Mouse (Mus musculus) stomach, postnatal 0 days (tissue): ENCODE results near the gene Plekha5. TPM values are rescaled to one million over a fixed set of nuclear protein-coding genes. Genes with fewer than 3 reads are reported as not detected.

ENCODE experiments used
- ATAC-seq: fragments of 200-750 bp; cut with Nextera tagmentation; 2 replicates; pipeline ENCODE4 v1.8.0; 2017; ENCODE audit not compliant: low FRiP score, low TSS enrichment
- DNase-seq: peaks from one replicate; pipeline ENCODE4 v3.0.0-alpha.2; 2016; ENCODE audit warnings: low spot score
- H3K27ac ChIP-seq: fragments of 300-500 bp; sonication (generic); replicated peaks from 2 replicates; pipeline ENCODE4 v1.5.1; 2014; ENCODE audit warnings: mild to moderate bottlenecking, control low read depth
- H3K27me3 ChIP-seq: fragments of 300-500 bp; sonication (generic); 2 replicates; pipeline ENCODE4 v1.6.1; 2014; ENCODE audit warnings: low read length; ENCODE audit not compliant: control insufficient read depth, insufficient read depth
- H3K36me3 ChIP-seq: fragments of 300-500 bp; sonication (generic); 2 replicates; pipeline ENCODE4 v1.6.1; 2014; ENCODE audit warnings: low read length, mixed read lengths; ENCODE audit not compliant: control insufficient read depth, insufficient read depth
- H3K4me1 ChIP-seq: fragments of 300-500 bp; sonication (generic); replicated peaks from 2 replicates; pipeline ENCODE4 v1.6.1; 2014; ENCODE audit warnings: antibody characterized with exemption; ENCODE audit not compliant: control insufficient read depth, insufficient read depth
- H3K4me2 ChIP-seq: fragments of 300-500 bp; sonication (generic); replicated peaks from 2 replicates; pipeline ENCODE4 v1.6.1; 2014; ENCODE audit warnings: low read depth, mild to moderate bottlenecking, control low read depth, moderate library complexity
- H3K4me3 ChIP-seq: fragments of 300-500 bp; sonication (generic); 2 replicates; pipeline ENCODE4 v1.5.1; 2014; ENCODE audit warnings: low read depth, low read length, control low read depth
- H3K9ac ChIP-seq: fragments of 300-500 bp; sonication (generic); 2 replicates; pipeline ENCODE4 v1.6.1; 2014; ENCODE audit warnings: mild to moderate bottlenecking, low read length, control low read depth, mixed read lengths
- H3K9me3 ChIP-seq: fragments of 300-500 bp; sonication (generic); 2 replicates; pipeline ENCODE4 v1.6.1; 2016; ENCODE audit warnings: low read length; ENCODE audit not compliant: control insufficient read depth
- CTCF ChIP-seq: IDR thresholded peaks from 2 replicates; pipeline ENCODE4 v1.5.1; 2016; ENCODE audit warnings: antibody characterized with exemption, low read depth, mild to moderate bottlenecking, moderate library complexity
- EP300 ChIP-seq: optimal IDR thresholded peaks from 2 replicates; pipeline ENCODE3; 2016; ENCODE audit warnings: antibody characterized with exemption
- WGBS: fragments of 180-500 bp; shearing (Covaris S2); extraction: QIAGEN DNeasy Blood & Tissue Kit; methylation state at CpG from one replicate; pipeline ENCODE4 v1.1.7; 2014; 5-methylcytosine and 5-hydroxymethylcytosine counted together
- polyA plus RNA-seq: library from polyadenylated mRNA; unstranded; fragments of >200 nt; fragmentation: Nextera tagmentation; extraction: Ambion mirVana; gene quantifications from 2 replicates; pipeline ENCODE4 v1.2.1, GENCODE M21; 2015

Gene Plekha5
- polyA plus RNA-seq, 1 experiment from 2014 or later: 23.1 TPM

DNA sequence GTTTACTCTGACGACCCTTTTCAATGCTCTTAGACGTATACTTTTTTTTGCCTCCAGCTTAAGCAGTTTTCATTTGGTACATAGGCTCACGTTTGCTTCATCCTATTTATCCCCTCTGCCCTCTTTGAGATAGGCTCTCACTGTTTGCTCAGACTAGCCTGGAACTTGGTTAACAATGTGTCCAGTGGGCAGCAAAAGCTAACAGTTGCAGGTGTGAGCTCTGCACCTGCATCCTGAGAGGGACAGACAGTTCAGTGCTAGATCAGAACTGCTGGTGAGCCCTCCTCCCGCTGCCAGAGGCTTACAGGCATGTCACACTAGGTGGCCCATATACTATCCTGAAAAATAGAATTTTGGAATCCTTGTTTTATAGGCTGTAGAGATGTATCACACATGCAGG, 206.5 kb downstream of the Plekha5 start:
- TF ChIP-seq EP300 (no peak), CTCF (no peak)
- no peak for DNase-seq
- WGBS: 46% methylated on average over 4 of the region's 4 CpGs
- no peaks in the 10 kb centered on the region; the same call in 1 of the 2 replicates for H3K4me1 ChIP-seq
- no peaks in the 10 kb centered on the region for H3K27me3 ChIP-seq
- no peak overlapping the region for H3K9ac ChIP-seq
- ATAC-seq: no peak
- H3K27ac ChIP-seq: no peak overlapping the region
- no peak overlapping the region for H3K4me2 ChIP-seq
- H3K9me3 ChIP-seq: no peaks in the 10 kb centered on the region
- H3K36me3 ChIP-seq: peaks cover 3% of the 10 kb centered on the region; the same call in 1 of the 2 replicates
- no peak overlapping the region for H3K4me3 ChIP-seq

DNA sequence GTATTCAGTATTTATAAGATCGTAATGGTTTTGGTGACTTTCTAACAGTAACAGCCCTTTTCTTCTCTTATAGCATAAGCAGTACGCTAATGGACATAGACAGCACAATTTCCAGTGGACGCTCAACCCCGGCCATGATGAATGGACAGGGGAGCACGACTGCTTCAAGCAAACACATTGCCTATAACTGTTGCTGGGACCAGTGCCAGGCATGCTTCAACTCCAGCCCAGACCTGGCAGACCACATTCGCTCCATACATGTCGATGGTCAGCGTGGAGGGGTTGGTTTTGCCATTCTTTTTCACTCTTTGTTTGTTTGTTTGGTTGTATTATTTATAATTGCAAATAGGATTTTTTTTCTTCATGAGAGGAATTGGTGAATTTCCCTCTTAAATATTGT, 209.8 kb downstream of the Plekha5 start:
- DNase-seq (no peak), ATAC-seq (no peak)
- Histone ChIP-seq H3K4me2 (no peak overlapping the region), H3K4me1 (no peaks in the 10 kb centered on the region), H3K9me3 (no peaks in the 10 kb centered on the region), H3K36me3 (peaks cover 13% of the 10 kb centered on the region), H3K9ac (no peak overlapping the region), H3K27ac (no peak overlapping the region), H3K4me3 (no peak overlapping the region), H3K27me3 (no peaks in the 10 kb centered on the region)
- WGBS: 69% methylated on average over 8 of the region's 8 CpGs
- TF ChIP-seq CTCF: no peak
- no peak for TF ChIP-seq EP300

DNA sequence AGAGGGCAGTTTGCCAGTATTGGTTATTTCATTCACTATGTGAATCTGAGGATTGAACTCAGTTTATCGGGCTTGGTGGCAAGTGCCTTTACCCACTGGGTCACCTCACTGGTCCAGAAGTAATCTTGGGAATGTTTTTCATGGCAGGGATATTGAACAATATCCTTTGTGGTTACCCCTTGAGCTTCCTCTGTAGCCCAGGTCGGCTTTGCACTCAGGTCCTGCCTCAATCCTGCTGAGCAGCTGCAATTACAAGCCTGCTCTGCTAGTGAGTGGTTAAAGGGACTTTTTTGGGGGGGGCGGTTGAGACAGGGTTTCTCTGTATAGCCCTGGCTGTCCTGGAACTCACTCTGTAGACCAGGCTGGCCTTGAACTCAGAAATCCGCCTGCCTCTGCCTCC, 212.4 kb downstream of the Plekha5 start:
- Histone ChIP-seq H3K9ac (no peak overlapping the region), H3K9me3 (no peaks in the 10 kb centered on the region), H3K27me3 (no peaks in the 10 kb centered on the region), H3K36me3 (peaks cover 20% of the 10 kb centered on the region), H3K4me3 (no peak overlapping the region), H3K4me2 (no peak overlapping the region), H3K4me1 (no peaks in the 10 kb centered on the region), H3K27ac (no peak overlapping the region)
- ATAC-seq: no peak
- no peak for DNase-seq
- TF ChIP-seq EP300: no peak
- no peak for TF ChIP-seq CTCF
- 89% methylated on average over 4 of the region's 4 CpGs for WGBS

DNA sequence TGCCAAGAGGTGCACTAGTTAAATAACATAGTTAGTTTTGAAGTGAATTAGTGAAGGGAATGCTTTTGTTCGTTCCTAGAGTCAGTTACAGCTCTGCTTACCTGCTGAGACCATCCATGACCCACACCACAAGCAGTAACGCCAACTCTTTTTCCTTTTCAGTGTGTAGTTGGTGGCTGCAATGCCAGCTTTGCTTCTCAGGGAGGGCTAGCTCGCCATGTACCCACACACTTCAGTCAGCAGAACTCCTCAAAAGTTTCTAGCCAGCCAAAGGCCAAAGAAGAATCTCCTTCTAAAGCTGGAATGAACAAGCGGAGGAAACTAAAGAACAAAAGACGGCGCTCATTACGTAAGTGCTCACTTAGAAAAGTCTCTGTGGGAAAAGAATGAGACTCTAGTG, 218.2 kb downstream of the Plekha5 start:
- Histone ChIP-seq H3K4me2 (no peak overlapping the region), H3K4me3 (no peak overlapping the region), H3K27me3 (no peaks in the 10 kb centered on the region), H3K4me1 (no peaks in the 10 kb centered on the region), H3K9ac (no peak overlapping the region), H3K36me3 (peaks cover 22% of the 10 kb centered on the region), H3K27ac (0 out of 2 replicates have a peak overlapping the region, but pooled peaks have one; percentile 13), H3K9me3 (no peaks in the 10 kb centered on the region)
- TF ChIP-seq EP300 (no peak), CTCF (no peak)
- DNase-seq: no peak
- WGBS: 87% methylated on average over 7 of the region's 7 CpGs
- no peak for ATAC-seq

DNA sequence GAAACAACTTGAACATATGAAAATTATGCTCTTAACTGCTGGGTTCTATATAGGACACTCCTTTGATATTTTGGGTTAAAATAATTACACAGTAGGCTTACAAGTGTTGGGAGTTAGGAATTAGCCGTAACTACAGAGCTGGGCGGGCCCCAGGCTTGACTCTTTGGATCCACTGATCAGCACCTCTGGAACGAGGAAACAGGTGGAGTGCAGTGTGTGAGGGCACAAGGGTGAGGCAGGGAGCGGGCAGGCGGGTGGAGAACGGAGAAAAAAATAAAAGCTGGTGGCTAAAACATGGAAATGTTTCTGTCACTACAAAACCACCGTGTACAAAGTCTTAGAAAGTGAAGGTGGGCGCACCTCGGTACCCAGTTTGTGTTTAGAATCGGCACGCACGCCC, 218.8 kb downstream of the Plekha5 start:
- 70% methylated on average over 12 of the region's 12 CpGs for WGBS
- H3K4me1 ChIP-seq: no peaks in the 10 kb centered on the region
- H3K4me2 ChIP-seq: no peak overlapping the region
- TF ChIP-seq CTCF: no peak
- TF ChIP-seq EP300: no peak
- no peak overlapping the region for H3K27ac ChIP-seq
- no peak overlapping the region for H3K4me3 ChIP-seq
- H3K36me3 ChIP-seq: peaks cover 19% of the 10 kb centered on the region
- H3K9ac ChIP-seq: no peak overlapping the region
- no peaks in the 10 kb centered on the region for H3K9me3 ChIP-seq
- ATAC-seq (peak; percentile 86), DNase-seq (peak; percentile 57)
- H3K27me3 ChIP-seq: no peaks in the 10 kb centered on the region

DNA sequence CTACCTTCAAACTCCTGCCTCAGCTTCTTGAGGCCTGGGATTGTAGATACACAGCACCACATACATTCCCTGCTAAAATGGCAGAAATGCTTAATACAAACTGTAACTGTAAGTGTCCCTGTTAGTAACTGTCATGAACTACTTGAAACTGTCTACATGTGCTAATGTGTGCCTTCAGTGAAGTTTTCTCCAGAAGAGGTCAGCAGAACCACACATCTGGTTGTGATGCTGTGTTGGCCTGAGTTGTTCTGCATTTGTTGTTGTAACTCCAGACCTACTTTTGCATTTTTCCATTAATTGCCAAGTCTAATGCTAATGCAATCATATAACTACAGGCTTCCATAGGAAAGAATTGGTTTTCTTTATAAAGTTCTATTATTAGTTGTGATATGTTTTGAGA, 222.1 kb downstream of the Plekha5 start:
- H3K9me3 ChIP-seq: no peaks in the 10 kb centered on the region
- DNase-seq (no peak), ATAC-seq (no peak)
- H3K9ac ChIP-seq: no peak overlapping the region
- H3K4me3 ChIP-seq: no peak overlapping the region
- no peaks in the 10 kb centered on the region for H3K4me1 ChIP-seq
- H3K27ac ChIP-seq: no peak overlapping the region
- H3K4me2 ChIP-seq: no peak overlapping the region
- TF ChIP-seq EP300 (no peak), CTCF (peak; percentile 69)
- peaks cover 12% of the 10 kb centered on the region; the same call in 1 of the 2 replicates for H3K36me3 ChIP-seq
- H3K27me3 ChIP-seq: no peaks in the 10 kb centered on the region

Other genes starting within 250 kb of the Plekha5 start
- 7.3 and 8.0 TPM in 2 replicates for gene Aebp2, start 198.6 kb downstream of the Plekha5 start, polyA plus RNA-seq